Comparison of ENCODE assay signal across 9 mouse cellular contexts in the genomic region with DNA sequence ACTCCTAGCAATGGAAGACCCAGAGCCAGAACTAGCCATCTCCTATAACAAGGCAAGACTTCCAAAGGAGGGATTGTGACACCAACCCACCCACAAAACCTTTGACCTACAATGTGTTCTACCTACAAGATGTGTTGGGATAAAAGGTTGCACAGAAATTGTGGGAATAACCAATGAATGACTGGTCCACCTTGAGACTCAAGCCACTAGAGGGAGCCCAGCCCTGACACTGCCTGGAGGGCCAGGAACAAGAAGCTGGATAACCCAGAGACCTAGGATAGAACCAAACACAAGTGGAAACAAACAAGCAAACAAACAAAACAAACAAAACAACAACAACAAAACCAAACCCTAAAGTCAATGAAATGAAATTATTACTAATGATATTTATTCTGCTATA.
DNase-seq lines count a peak whose midpoint lies in the region; ATAC-seq and TF ChIP-seq lines count a peak whose summit lies in the region.
"Had no signal": no experiment of that assay in that cellular context is flagged by ENCODE, and none has a peak within 500 bp of the region (broad histone marks: within the 10 kb centered on the region; RNA-seq: fewer than 3 reads in every experiment).

No protein-coding gene starts in this region.

- H3K9me3 ChIP-seq in heart, postnatal 0 days (replicated peaks; ENCODE audit: control insufficient read depth, low read length): no peaks in the 10 kb centered on the region
- no peaks in the 10 kb centered on the region for H3K9me3 ChIP-seq in embryonic facial prominence, embryonic 11.5 days (replicated peaks; ENCODE audit: control insufficient read depth, low read length)

- no peak for ATAC-seq in heart, postnatal 0 days (ENCODE audit: insufficient read depth, low read depth)
- ATAC-seq in embryonic facial prominence, embryonic 11.5 days (replicated peaks; ENCODE audit: insufficient number of reproducible peaks, low FRiP score, low TSS enrichment, low read depth): no peak

- H3K27me3 ChIP-seq in heart, postnatal 0 days (ENCODE audit: control insufficient read depth, insufficient read depth, low read length): no peaks in the 10 kb centered on the region
- no peaks in the 10 kb centered on the region for H3K27me3 ChIP-seq in embryonic facial prominence, embryonic 11.5 days (ENCODE audit: control insufficient read depth, insufficient read depth, low read length)

- no peak for DNase-seq in heart, postnatal 0 days (ENCODE audit: low spot score)
- DNase-seq in heart, adult 11 months: no peak
- DNase-seq in ovary, postnatal 36 days (ENCODE audit: low spot score): peak; percentile 28
- no peak for DNase-seq in ovary, adult 18-20 months (ENCODE audit: low spot score)
- DNase-seq in embryonic facial prominence, embryonic 11.5 days (ENCODE audit: low spot score): peak; percentile 26
- DNase-seq in testis, postnatal 10 days (ENCODE audit: low spot score): peak; percentile 60
- DNase-seq in layer of hippocampus, adult 11-12 months (ENCODE audit: low spot score): no peak
- no peak for DNase-seq in cerebellum, adult 8-10 months

- peak; percentile 67 for TF ChIP-seq CTCF in heart, postnatal 0 days (IDR thresholded peaks at IDR 0.05; ENCODE audit: low read depth)

- H3K9ac ChIP-seq in heart, postnatal 0 days (replicated peaks; ENCODE audit: low read depth, low read length): no peak overlapping the region
- no peak overlapping the region for H3K9ac ChIP-seq in embryonic facial prominence, embryonic 11.5 days (replicated peaks; ENCODE audit: low read length)

- H3K4me2 ChIP-seq in heart, postnatal 0 days (ENCODE audit: low read depth, low read length): no peak overlapping the region
- H3K4me2 ChIP-seq in embryonic facial prominence, embryonic 11.5 days (ENCODE audit: low read depth, low read length): no peak overlapping the region

- no peak overlapping the region for H3K27ac ChIP-seq in heart, postnatal 0 days (ENCODE audit: low read depth)
- no peak overlapping the region for H3K27ac ChIP-seq in embryonic facial prominence, embryonic 11.5 days (replicated peaks; ENCODE audit: low read depth, low read length)

- no peaks in the 10 kb centered on the region for H3K4me1 ChIP-seq in heart, postnatal 0 days (ENCODE audit: control insufficient read depth, insufficient read depth)
- no peaks in the 10 kb centered on the region for H3K4me1 ChIP-seq in embryonic facial prominence, embryonic 11.5 days (ENCODE audit: control insufficient read depth, insufficient read depth, low read length)

- no peak for TF ChIP-seq EP300 in heart, postnatal 0 days (IDR thresholded peaks at IDR 0.05; ENCODE audit: low read depth)

- H3K36me3 ChIP-seq in heart, postnatal 0 days (replicated peaks; ENCODE audit: control insufficient read depth, insufficient read depth, low read length): no peaks in the 10 kb centered on the region
- H3K36me3 ChIP-seq in embryonic facial prominence, embryonic 11.5 days (replicated peaks; ENCODE audit: control insufficient read depth, insufficient read depth, low read depth, low read length): no peaks in the 10 kb centered on the region

- H3K4me3 ChIP-seq in heart, postnatal 0 days (ENCODE audit: low read depth, low read length): no peak overlapping the region
- no peak overlapping the region for H3K4me3 ChIP-seq in embryonic facial prominence, embryonic 11.5 days (ENCODE audit: low read depth, low read length)
- H3K4me3 ChIP-seq: myocyte had no signal

Comparison
In these comparisons a context has a peak if more than half of its experiments do, and no peak if none do; other contexts are left out.
1. DNase-seq: peak in ovary, postnatal 36 days (single experiment), embryonic facial prominence, embryonic 11.5 days (single experiment) and testis, postnatal 10 days (single experiment); none in heart, postnatal 0 days (single experiment), heart, adult 11 months (single experiment), ovary, adult 18-20 months (single experiment), layer of hippocampus, adult 11-12 months (single experiment) and cerebellum, adult 8-10 months (single experiment).